Mouse (Mus musculus) hindbrain, embryonic 16.5 days (tissue): ENCODE measurements around the gene Tnfaip8l1. TPM values are rescaled to one million over a fixed set of nuclear protein-coding genes. Genes with fewer than 3 reads are reported as not detected.
A peak's percentile ranks its signal among the peaks of the same experiment; 100 is the strongest.

ENCODE experiments used
- ATAC-seq: fragments of 200-750 bp; cut with Nextera tagmentation; 2 replicates; pipeline ENCODE4 v1.8.0; 2017; ENCODE audit warnings: moderate TSS enrichment, moderate library complexity
- H3K27ac ChIP-seq: fragments of 300-500 bp; sonication (generic); 2 replicates; pipeline ENCODE4 v1.5.1; 2014; ENCODE audit warnings: low read depth, mild to moderate bottlenecking, control low read depth, low read length, moderate library complexity
- H3K27me3 ChIP-seq: fragments of 300-500 bp; sonication (generic); replicated peaks from 2 replicates; pipeline ENCODE4 v1.6.1; 2014; ENCODE audit warnings: low read length; ENCODE audit not compliant: control insufficient read depth, insufficient read depth
- H3K36me3 ChIP-seq: fragments of 300-500 bp; sonication (generic); 2 replicates; pipeline ENCODE4 v1.6.1; 2014; ENCODE audit warnings: mild to moderate bottlenecking, low read length, moderate library complexity, mixed read lengths; ENCODE audit not compliant: control insufficient read depth, insufficient read depth
- H3K4me1 ChIP-seq: fragments of 300-500 bp; sonication (generic); 2 replicates; pipeline ENCODE4 v1.6.1; 2014; ENCODE audit warnings: low read depth, low read length; ENCODE audit not compliant: control insufficient read depth, insufficient read depth
- H3K4me2 ChIP-seq: fragments of 300-500 bp; sonication (generic); 2 replicates; pipeline ENCODE4 v1.6.1; 2014; ENCODE audit warnings: mild to moderate bottlenecking, low read length, control low read depth, moderate library complexity
- H3K4me3 ChIP-seq: fragments of 300-500 bp; sonication (generic); 2 replicates; pipeline ENCODE4 v1.5.1; 2014; ENCODE audit warnings: mild to moderate bottlenecking, low read length, control low read depth, moderate library complexity
- H3K9ac ChIP-seq: fragments of 300-500 bp; sonication (generic); 2 replicates; pipeline ENCODE4 v1.6.1; 2014; ENCODE audit warnings: low read depth, mild to moderate bottlenecking, control low read depth, low read length, moderate library complexity
- H3K9me3 ChIP-seq: fragments of 300-500 bp; sonication (generic); 2 replicates; pipeline ENCODE4 v1.6.1; 2014; ENCODE audit warnings: mild to moderate bottlenecking, low read length, moderate library complexity; ENCODE audit not compliant: control insufficient read depth
- WGBS: fragments of 180-500 bp; shearing (Covaris S2); extraction: QIAGEN DNeasy Blood & Tissue Kit; methylation state at CpG from one replicate; pipeline ENCODE4 v1.1.7; 2014; 5-methylcytosine and 5-hydroxymethylcytosine counted together
- microRNA-seq: library from miRNA; unstranded; fragments of <30 nt; microRNA quantifications from one replicate; pipeline ENCODE4, GENCODE M21; 2017
- polyA plus RNA-seq: library from polyadenylated mRNA; unstranded; fragments of >200 nt; fragmentation: Nextera tagmentation; extraction: Ambion mirVana; gene quantifications from 2 replicates; pipeline ENCODE4 v1.2.1, GENCODE M21; 2015

The Tnfaip8l1 gene
- polyA plus RNA-seq, 1 experiment from 2014 or later, result 9.1 TPM

DNA sequence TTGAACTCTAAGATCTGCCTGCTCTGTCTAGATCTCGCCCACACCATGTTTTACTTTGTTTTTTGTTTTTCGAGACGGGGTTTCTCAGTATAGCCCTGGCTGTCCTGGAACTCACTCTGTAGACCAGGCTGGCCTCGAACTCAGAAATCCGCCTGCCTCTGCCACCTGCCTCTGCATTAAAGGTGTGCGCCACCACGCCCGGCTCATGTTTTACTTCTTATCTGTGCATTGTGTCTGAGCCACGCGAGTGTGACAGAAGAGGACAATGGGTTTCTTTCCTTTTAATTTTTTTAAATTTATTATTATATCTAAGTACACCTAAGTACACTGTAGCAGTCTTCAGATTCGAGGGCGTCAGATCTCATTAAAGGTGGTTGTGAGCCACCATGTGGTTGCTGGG lies 57.0 kb downstream of the Tnfaip8l1 start:
- Histone ChIP-seq H3K36me3 (no peaks in the 10 kb centered on the region), H3K27ac (peak overlapping the region; percentile 91), H3K4me2 (peak overlapping the region; percentile 67), H3K4me3 (peak overlapping the region; percentile 76), H3K9me3 (no peaks in the 10 kb centered on the region), H3K27me3 (no peaks in the 10 kb centered on the region), H3K4me1 (peaks cover 25% of the 10 kb centered on the region), H3K9ac (peak overlapping the region; percentile 86)
- no peak for ATAC-seq
- 48% methylated on average over 12 of the region's 12 CpGs for WGBS

DNA sequence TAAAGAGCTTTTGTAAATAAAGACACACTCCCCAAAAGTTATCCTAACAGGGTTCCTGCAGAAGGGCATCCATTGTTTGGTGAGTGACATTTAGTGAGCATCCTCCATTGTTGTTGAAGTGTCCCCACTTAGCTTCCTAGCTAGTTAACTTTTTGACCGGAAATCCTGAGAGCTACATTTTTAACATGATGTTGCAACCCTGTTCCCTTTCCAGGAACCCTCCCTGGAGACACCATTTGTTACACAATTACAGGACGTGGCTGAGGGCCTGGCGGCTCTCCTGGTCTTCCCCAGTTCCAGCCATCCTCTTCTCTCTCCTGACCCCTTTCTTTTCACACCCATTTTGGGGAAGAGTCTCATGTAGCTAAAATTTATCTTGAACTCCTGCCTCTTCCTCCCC lies 57.5 kb downstream of the Tnfaip8l1 start:
- Histone ChIP-seq H3K9me3 (no peaks in the 10 kb centered on the region), H3K27ac (no peak overlapping the region), H3K36me3 (no peaks in the 10 kb centered on the region), H3K4me3 (no peak overlapping the region), H3K4me1 (peaks cover 25% of the 10 kb centered on the region), H3K4me2 (no peak overlapping the region; the same call in 1 of the 2 replicates), H3K27me3 (no peaks in the 10 kb centered on the region), H3K9ac (no peak overlapping the region)
- WGBS, result 65% methylated on average over 3 of the region's 3 CpGs
- ATAC-seq, result no peak

Small RNAs within 50 kb of the gene (microRNA-seq; reads per million reads assigned to microRNA genes)
- not detected for gene Gm44397

Other genes with a start within 250 kb of the Tnfaip8l1 start
- 6.9 and 8.7 TPM in 2 replicates for gene Zfp119b, start 213.0 kb upstream of the Tnfaip8l1 start, polyA plus RNA-seq
- gene Ebi3, start 209.8 kb upstream of the Tnfaip8l1 start, polyA plus RNA-seq, result 6.3 and 7.2 TPM in 2 replicates
- 20.5 and 23.2 TPM in 2 replicates for gene Yju2, start 203.4 kb upstream of the Tnfaip8l1 start, polyA plus RNA-seq
- gene Shd, start 192.0 kb upstream of the Tnfaip8l1 start, polyA plus RNA-seq, result 177 and 182 TPM in 2 replicates
- 227 and 252 TPM in 2 replicates for gene Fsd1, start 176.0 kb upstream of the Tnfaip8l1 start, polyA plus RNA-seq
- gene Stap2, start 156.9 kb upstream of the Tnfaip8l1 start, polyA plus RNA-seq, result 6.5 and 6.8 TPM in 2 replicates
- gene Mpnd, start 156.8 kb upstream of the Tnfaip8l1 start, polyA plus RNA-seq, result 119 and 127 TPM in 2 replicates
- 106 and 112 TPM in 2 replicates for gene Sh3gl1, start 125.8 kb upstream of the Tnfaip8l1 start, polyA plus RNA-seq
- 4.5 and 6.7 TPM in 2 replicates for gene Chaf1a, start 122.0 kb upstream of the Tnfaip8l1 start, polyA plus RNA-seq
- gene Ubxn6, start 87.4 kb upstream of the Tnfaip8l1 start, polyA plus RNA-seq, result 77.6 and 79.5 TPM in 2 replicates
- 125 and 136 TPM in 2 replicates for gene Hdgfl2, start 82.8 kb upstream of the Tnfaip8l1 start, polyA plus RNA-seq
- 0.07 and 0.10 TPM in 2 replicates for gene Plin4, start 52.7 kb upstream of the Tnfaip8l1 start, polyA plus RNA-seq
- 2.4 and 3.4 TPM in 2 replicates for gene Plin5, start 44.9 kb upstream of the Tnfaip8l1 start, polyA plus RNA-seq
- 0.68 and 0.91 TPM in 2 replicates for gene Lrg1, start 40.5 kb upstream of the Tnfaip8l1 start, polyA plus RNA-seq
- gene Sema6b, start 22.1 kb upstream of the Tnfaip8l1 start, polyA plus RNA-seq, result 12.5 and 12.7 TPM in 2 replicates
- gene Mydgf, start 21.4 kb downstream of the Tnfaip8l1 start, polyA plus RNA-seq, result 81.4 and 88.4 TPM in 2 replicates
- 21.0 and 29.3 TPM in 2 replicates for gene Dpp9, start 56.4 kb downstream of the Tnfaip8l1 start, polyA plus RNA-seq
- 17.4 and 18.2 TPM in 2 replicates for gene Fem1a, start 94.3 kb downstream of the Tnfaip8l1 start, polyA plus RNA-seq
- gene Ticam1, start 114.3 kb downstream of the Tnfaip8l1 start, polyA plus RNA-seq, result 1.5 and 1.9 TPM in 2 replicates
- gene Plin3, start 130.4 kb downstream of the Tnfaip8l1 start, polyA plus RNA-seq, result 15.5 and 21.1 TPM in 2 replicates
- not detected in 2 replicates for gene Arrdc5, start 137.8 kb downstream of the Tnfaip8l1 start, polyA plus RNA-seq
- 23.3 and 28.2 TPM in 2 replicates for gene Uhrf1, start 140.8 kb downstream of the Tnfaip8l1 start, polyA plus RNA-seq
- 53.5 and 70.3 TPM in 2 replicates for gene Kdm4b, start 163.6 kb downstream of the Tnfaip8l1 start, polyA plus RNA-seq